Mouse (Mus musculus): ENCODE measurements at regions not wholly inside any gene's neighbourhood (a gene's known extent, or its start where the extent isn't known, plus 50 kb on each side); places are given as distances from the start of the nearest gene placed in this dataset.

DNA sequence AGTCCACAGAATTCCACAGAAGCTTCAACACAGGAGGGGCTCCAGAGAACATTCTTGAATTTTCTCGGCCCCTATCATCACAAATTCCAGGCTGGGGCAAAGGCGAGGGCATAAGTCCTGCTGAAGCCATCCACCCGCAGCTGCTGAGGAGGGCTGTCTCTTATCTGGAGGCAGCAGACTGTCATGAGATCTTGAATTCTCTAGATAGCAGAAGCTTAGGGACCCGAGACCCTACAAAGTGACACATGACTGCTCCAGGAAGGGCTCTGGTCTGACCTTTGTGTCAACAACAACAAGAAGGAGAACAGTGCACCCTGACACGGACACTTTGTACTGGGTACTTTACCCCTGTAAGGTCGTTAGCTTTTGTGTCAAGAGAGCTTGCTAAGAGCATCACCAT, 57.2 kb downstream of the Lao1 start:
- DNase-seq (ENCODE audit: low read depth, low spot score), result peak; percentile 67
- no peak overlapping the region for H3K9ac ChIP-seq (ENCODE audit: control insufficient read depth, low read depth, low read length, poor library complexity, severe bottlenecking)
- H3K4me3 ChIP-seq (ENCODE audit: control insufficient read depth in 1 of 2, insufficient read depth in 1 of 2, low read depth in 2 of 2, low read length in 2 of 2), result no peak overlapping the region; a peak in 1 of 4 replicates
- H3K4me1 ChIP-seq (ENCODE audit: control insufficient read depth in 1 of 2, insufficient read depth in 2 of 2, low read length in 2 of 2), result peaks cover 9 to 14% of the 10 kb centered on the region in 2 experiments; a peak in 3 of 4 replicates
- no peaks in the 10 kb centered on the region; a peak in 1 of 4 replicates for H3K27me3 ChIP-seq (ENCODE audit: control insufficient read depth in 1 of 2, insufficient read depth in 2 of 2, low read length in 2 of 2)
- H3K79me2 ChIP-seq (ENCODE audit: control insufficient read depth, insufficient read depth, low read length, poor library complexity), result no peaks in the 10 kb centered on the region
- H3K9me3 ChIP-seq (replicated peaks; ENCODE audit: insufficient read depth, low read length), result no peaks in the 10 kb centered on the region
- no peak overlapping the region; the same call in 1 of the 2 replicates for H3K27ac ChIP-seq (ENCODE audit: control insufficient read depth, low read depth, low read length)
- H3K36me3 ChIP-seq (ENCODE audit: control insufficient read depth in 1 of 2, insufficient read depth in 2 of 2, low read length in 2 of 2), result peaks cover 0 to 7% of the 10 kb centered on the region in 2 experiments; a peak in 1 of 4 replicates
- TF ChIP-seq NRF1 (IDR thresholded peaks at IDR 0.05; ENCODE audit: insufficient read depth, low read depth, low read length, poor library complexity, severe bottlenecking), result no peak
- peak; percentile 79 for TF ChIP-seq TAL1 (IDR thresholded peaks at IDR 0.05; ENCODE audit: low read length)
- no peak for TF ChIP-seq MEF2A (IDR thresholded peaks at IDR 0.05; ENCODE audit: extremely low read depth, insufficient replicate concordance, low read depth, low read length, poor library complexity, severe bottlenecking)
- TF ChIP-seq POLR2AphosphoS5 (IDR thresholded peaks at IDR 0.05; ENCODE audit: borderline replicate concordance, low read depth, low read length), result no peak
- peak; percentile 62 for TF ChIP-seq USF1 (IDR thresholded peaks at IDR 0.05; ENCODE audit: low read depth, low read length)
- TF ChIP-seq ELF1 (IDR thresholded peaks at IDR 0.05; ENCODE audit: low read depth, low read length), result no peak
- TF ChIP-seq ZKSCAN1 (IDR thresholded peaks at IDR 0.05; ENCODE audit: low read depth, low read length), result no peak
- TF ChIP-seq MAFK (IDR thresholded peaks at IDR 0.05; ENCODE audit: borderline replicate concordance, low read depth, low read length), result peak; percentile 18; the same call in 1 of the 2 replicates
- no peak for TF ChIP-seq CTCF (IDR thresholded peaks at IDR 0.05 in 2 of 3, conservative IDR thresholded peaks at IDR 0.05 in 1 of 3; ENCODE audit: control insufficient read depth in 1 of 3, insufficient read depth in 1 of 3, low read depth in 2 of 3, low read length in 3 of 3, poor library complexity in 1 of 3, severe bottlenecking in 1 of 3)
- TF ChIP-seq KAT2A (conservative IDR thresholded peaks at IDR 0.05; ENCODE audit: low read depth, low read length), result no peak
- TF ChIP-seq USF2 (IDR thresholded peaks at IDR 0.05; ENCODE audit: borderline replicate concordance in 1 of 2, insufficient read depth in 1 of 2, low read depth in 1 of 2, low read length in 2 of 2), result no peak
- no peak for TF ChIP-seq CHD2 (IDR thresholded peaks at IDR 0.05; ENCODE audit: low read length)
- TF ChIP-seq ZMIZ1 (IDR thresholded peaks at IDR 0.05; ENCODE audit: low read depth, low read length), result no peak
- peak; percentile 93 for TF ChIP-seq TCF12 (IDR thresholded peaks at IDR 0.05; ENCODE audit: low read depth, low read length)
- TF ChIP-seq POLR2AphosphoS2 (IDR thresholded peaks at IDR 0.05; ENCODE audit: low read length), result no peak
- TF ChIP-seq TBP (IDR thresholded peaks at IDR 0.05; ENCODE audit: low read depth, low read length), result no peak
- peak; percentile 21; the same call in 1 of the 2 replicates for TF ChIP-seq RCOR1 (IDR thresholded peaks at IDR 0.05; ENCODE audit: low read depth, low read length)
- TF ChIP-seq UBTF (IDR thresholded peaks at IDR 0.05; ENCODE audit: borderline replicate concordance, insufficient read depth, low read depth, low read length), result no peak
- no peak for TF ChIP-seq CHD1 (IDR thresholded peaks at IDR 0.05; ENCODE audit: low read depth, low read length)
- TF ChIP-seq JUND (IDR thresholded peaks at IDR 0.05; ENCODE audit: low read depth, low read length), result no peak
- no peak for TF ChIP-seq POLR2A (IDR thresholded peaks at IDR 0.05; ENCODE audit: control insufficient read depth in 1 of 2, insufficient read depth in 1 of 2, low read depth in 1 of 2, low read length in 2 of 2, poor library complexity in 1 of 2)
- TF ChIP-seq RAD21 (IDR thresholded peaks at IDR 0.05; ENCODE audit: low read depth, low read length), result no peak
- TF ChIP-seq EP300 (IDR thresholded peaks at IDR 0.05; ENCODE audit: low read depth in 1 of 2, low read length in 2 of 2), result peak; percentile 70 to 71
- 0 out of 2 replicates have a peak, but pooled peaks have one; percentile 41 for TF ChIP-seq BHLHE40 (IDR thresholded peaks at IDR 0.05; ENCODE audit: borderline replicate concordance, low read depth, low read length)
- TF ChIP-seq ZC3H11A (IDR thresholded peaks at IDR 0.05; ENCODE audit: low read depth, low read length), result no peak
- TF ChIP-seq ETS1 (IDR thresholded peaks at IDR 0.05; ENCODE audit: low read depth, low read length), result peak; percentile 61; the same call in 1 of the 2 replicates
- TF ChIP-seq MYC (IDR thresholded peaks at IDR 0.05; ENCODE audit: low read depth, low read length), result no peak
- no peak for TF ChIP-seq MYB (IDR thresholded peaks at IDR 0.05; ENCODE audit: low read depth, low read length)
- peak; percentile 40; the same call in 1 of the 2 replicates for TF ChIP-seq MXI1 (IDR thresholded peaks at IDR 0.05; ENCODE audit: low read depth, low read length)
- TF ChIP-seq GATA1 (IDR thresholded peaks at IDR 0.05; ENCODE audit: low read depth, low read length), result peak; percentile 86
- TF ChIP-seq HCFC1 (IDR thresholded peaks at IDR 0.05; ENCODE audit: low read depth, low read length), result no peak
- no peak for TF ChIP-seq ZNF384 (IDR thresholded peaks at IDR 0.05; ENCODE audit: low read depth, low read length)
- no peak for TF ChIP-seq SMC3 (IDR thresholded peaks at IDR 0.05; ENCODE audit: low read depth, low read length)
- no peak for TF ChIP-seq SIN3A (IDR thresholded peaks at IDR 0.05; ENCODE audit: low read length)
- TF ChIP-seq MAX (IDR thresholded peaks at IDR 0.05; ENCODE audit: low read length), result no peak
- no peak for TF ChIP-seq E2F4 (IDR thresholded peaks at IDR 0.05; ENCODE audit: borderline replicate concordance, low read depth, low read length)
- TF ChIP-seq MAZ (IDR thresholded peaks at IDR 0.05; ENCODE audit: low read depth, low read length), result 0 out of 2 replicates have a peak, but pooled peaks have one; percentile 8
- TF ChIP-seq GABPA (IDR thresholded peaks at IDR 0.05; ENCODE audit: low read depth, low read length), result no peak
